ENCODE assay signal across 22 mouse cellular contexts in genomic region chr4:101225984-101226383, GRCm38 (mm10). TPM values are rescaled to one million over a fixed set of nuclear protein-coding genes. Genes with fewer than 3 reads are reported as not detected.
DNase-seq lines count a peak whose midpoint lies in the region; ATAC-seq and TF ChIP-seq lines count a peak whose summit lies in the region.
"Had no signal": no experiment of that assay in that cellular context is flagged by ENCODE, and none has a peak within 500 bp of the region (broad histone marks: within the 10 kb centered on the region; RNA-seq: fewer than 3 reads in every experiment).

No protein-coding gene starts in this region.

- 0 out of 2 replicates have a peak, but pooled peaks cover 10% of the 10 kb centered on the region for H3K4me1 ChIP-seq in liver, embryonic 11.5 days (replicated peaks; ENCODE audit: control insufficient read depth, insufficient read depth, low read length)
- peaks cover 34% of the 10 kb centered on the region for H3K4me1 ChIP-seq in liver, postnatal 0 days (ENCODE audit: insufficient read depth)
- no peaks in the 10 kb centered on the region; the same call in 1 of the 2 replicates for H3K4me1 ChIP-seq in stomach, embryonic 16.5 days (ENCODE audit: control insufficient read depth, insufficient read depth, low read length)
- H3K4me1 ChIP-seq: embryonic facial prominence, embryonic 15.5 days; forebrain, embryonic 13.5 days; forebrain, embryonic 15.5 days had no signal

- WGBS in liver, embryonic 11.5 days, result 84% methylated on average over 5 of the region's 5 CpGs
- 84% methylated on average over 5 of the region's 5 CpGs for WGBS in liver, postnatal 0 days (ENCODE audit: insufficient replicate concordance)
- 76% methylated on average over 5 of the region's 5 CpGs for WGBS in stomach, embryonic 16.5 days

- ATAC-seq in liver, embryonic 11.5 days (replicated peaks; ENCODE audit: low FRiP score), result no peak
- no peak for ATAC-seq in liver, postnatal 0 days
- peak; percentile 25; the same call in 1 of the 2 replicates for ATAC-seq in stomach, embryonic 16.5 days (ENCODE audit: insufficient read depth, low FRiP score)
- ATAC-seq: forebrain, embryonic 13.5 days; forebrain, embryonic 15.5 days had no signal

- no peak overlapping the region for H3K9ac ChIP-seq in liver, embryonic 11.5 days (ENCODE audit: low read depth, low read length)
- no peak overlapping the region for H3K9ac ChIP-seq in liver, postnatal 0 days (replicated peaks)
- H3K9ac ChIP-seq in stomach, embryonic 16.5 days (ENCODE audit: low read length), result no peak overlapping the region
- H3K9ac ChIP-seq: embryonic facial prominence, embryonic 13.5 days; embryonic facial prominence, embryonic 15.5 days; forebrain, embryonic 13.5 days; forebrain, embryonic 15.5 days had no signal

- DNase-seq in gastrocnemius, adult 2 months, result no peak
- DNase-seq in gastrocnemius, adult 18-20 months (ENCODE audit: low spot score), result no peak
- DNase-seq in liver, embryonic 11.5 days (ENCODE audit: low spot score), result peak; percentile 19
- no peak for DNase-seq in liver, postnatal 0 days
- peak; percentile 31 for DNase-seq in 416B (ENCODE audit: low read depth)
- no peak for DNase-seq in spleen, postnatal 36 days (ENCODE audit: low spot score in 2 of 2)
- DNase-seq in frontal cortex, adult 2 months (ENCODE audit: extremely low spot score in 1 of 2, low spot score in 1 of 2), result no peak
- DNase-seq: adrenal gland, adult 2 months; adrenal gland, postnatal 10 days; adrenal gland, postnatal 25 days; cerebellum, adult 11 months; cerebellum, adult 18-20 months; cerebellum, adult 8-10 months; cerebellum, adult 9-11 months; cerebellum, postnatal 14 days; cerebellum, postnatal 36 days; embryo, embryonic 11 days had no signal

- no peak overlapping the region for H3K4me2 ChIP-seq in liver, embryonic 11.5 days
- H3K4me2 ChIP-seq in liver, postnatal 0 days (ENCODE audit: low read depth, low read length), result no peak overlapping the region
- no peak overlapping the region for H3K4me2 ChIP-seq in stomach, embryonic 16.5 days (ENCODE audit: low read depth, low read length)
- H3K4me2 ChIP-seq: embryonic facial prominence, embryonic 13.5 days; embryonic facial prominence, embryonic 15.5 days; forebrain, embryonic 13.5 days; forebrain, embryonic 15.5 days had no signal

- TF ChIP-seq EP300 in liver, postnatal 0 days (IDR thresholded peaks at IDR 0.05; ENCODE audit: low read depth), result no peak

- no peaks in the 10 kb centered on the region for H3K9me3 ChIP-seq in liver, embryonic 11.5 days (ENCODE audit: control insufficient read depth, low read length)
- H3K9me3 ChIP-seq in liver, postnatal 0 days (ENCODE audit: low read length), result no peaks in the 10 kb centered on the region
- 0 out of 2 replicates have a peak, but pooled peaks cover 3% of the 10 kb centered on the region for H3K9me3 ChIP-seq in stomach, embryonic 16.5 days (replicated peaks; ENCODE audit: control insufficient read depth, low read length)
- H3K9me3 ChIP-seq: embryonic facial prominence, embryonic 13.5 days; embryonic facial prominence, embryonic 15.5 days; forebrain, embryonic 13.5 days; forebrain, embryonic 15.5 days had no signal

- peak overlapping the region; percentile 56 for H3K27ac ChIP-seq in gastrocnemius, adult 2 months
- no peak overlapping the region for H3K27ac ChIP-seq in liver, embryonic 11.5 days (ENCODE audit: low read depth, low read length)
- no peak overlapping the region for H3K27ac ChIP-seq in liver, postnatal 0 days (ENCODE audit: low read depth)
- no peak overlapping the region for H3K27ac ChIP-seq in stomach, embryonic 16.5 days (ENCODE audit: low read length)
- H3K27ac ChIP-seq: embryonic facial prominence, embryonic 13.5 days; embryonic facial prominence, embryonic 15.5 days; forebrain, embryonic 13.5 days; forebrain, embryonic 15.5 days had no signal

- H3K27me3 ChIP-seq in liver, embryonic 11.5 days (replicated peaks; ENCODE audit: control insufficient read depth, insufficient read depth, low read length), result no peaks in the 10 kb centered on the region
- no peaks in the 10 kb centered on the region for H3K27me3 ChIP-seq in liver, postnatal 0 days (ENCODE audit: insufficient read depth, low read length)
- no peaks in the 10 kb centered on the region for H3K27me3 ChIP-seq in stomach, embryonic 16.5 days (ENCODE audit: control insufficient read depth, insufficient read depth, low read length)
- H3K27me3 ChIP-seq: embryonic facial prominence, embryonic 13.5 days; embryonic facial prominence, embryonic 15.5 days; forebrain, embryonic 13.5 days; forebrain, embryonic 15.5 days had no signal

- no peaks in the 10 kb centered on the region for H3K36me3 ChIP-seq in liver, embryonic 11.5 days (ENCODE audit: control insufficient read depth, insufficient read depth, low read length)
- H3K36me3 ChIP-seq in liver, postnatal 0 days (replicated peaks; ENCODE audit: insufficient read depth, low read length), result no peaks in the 10 kb centered on the region
- no peaks in the 10 kb centered on the region for H3K36me3 ChIP-seq in stomach, embryonic 16.5 days (ENCODE audit: control insufficient read depth, insufficient read depth, low read length)
- H3K36me3 ChIP-seq: embryonic facial prominence, embryonic 13.5 days; embryonic facial prominence, embryonic 15.5 days; forebrain, embryonic 15.5 days had no signal

- no peak for TF ChIP-seq CTCF in gastrocnemius, adult 2 months (IDR thresholded peaks at IDR 0.05)
- TF ChIP-seq CTCF in liver, postnatal 0 days (IDR thresholded peaks at IDR 0.05; ENCODE audit: low read depth), result no peak

- intact Hi-C loops in gastrocnemius, adult 2 months (cut with DNase I), result no loop called here

- H3K4me3 ChIP-seq in gastrocnemius, adult 2 months, result no peak overlapping the region
- no peak overlapping the region for H3K4me3 ChIP-seq in liver, embryonic 11.5 days (ENCODE audit: low read depth, low read length)
- H3K4me3 ChIP-seq in liver, postnatal 0 days (ENCODE audit: low read depth, low read length), result no peak overlapping the region
- no peak overlapping the region for H3K4me3 ChIP-seq in stomach, embryonic 16.5 days (replicated peaks; ENCODE audit: low read length)
- H3K4me3 ChIP-seq: embryonic facial prominence, embryonic 13.5 days; embryonic facial prominence, embryonic 15.5 days; forebrain, embryonic 13.5 days; forebrain, embryonic 15.5 days had no signal

RNA-seq across cellular contexts. Expression of gene Jak1, which starts 39.1 kb away (rescaled TPM):
- 100 to 1,000 TPM in 1 of 2 experiments, 10 to 100 TPM in 1; 89.9 to 134 TPM for total RNA-seq in gastrocnemius, adult 2 months (2021)
- 100 to 1,000 TPM in 1 of 2 experiments, 10 to 100 TPM in 1; 96.1 to 106 TPM for total RNA-seq in gastrocnemius, adult 18-20 months (2021)
- polyA plus RNA-seq in liver, embryonic 11.5 days (2014; fragmentation: Nextera tagmentation; extraction: Ambion mirVana), result 80.0 and 83.0 TPM in 2 replicates
- polyA plus RNA-seq in liver, postnatal 0 days (2015; fragmentation: Nextera tagmentation; extraction: Ambion mirVana), result 33.9 and 51.2 TPM in 2 replicates
- polyA plus RNA-seq in stomach, embryonic 16.5 days (2015; fragmentation: Nextera tagmentation; extraction: Ambion mirVana), result 91.4 and 95.3 TPM in 2 replicates
- 62.9 and 70.1 TPM in 2 replicates for polyA plus RNA-seq in frontal cortex, adult 2 months (2012; rRNA removed)

Comparison
In these comparisons a context has a peak if more than half of its experiments do, and no peak if none do; other contexts are left out.
1. DNase-seq: peak in liver, embryonic 11.5 days (single experiment) and 416B (single experiment); none in gastrocnemius, adult 2 months (single experiment), gastrocnemius, adult 18-20 months (single experiment), liver, postnatal 0 days (single experiment), spleen, postnatal 36 days (0 of 2) and frontal cortex, adult 2 months (0 of 2).